Mouse (Mus musculus) hindbrain, embryonic 15.5 days (tissue): ENCODE measurements around the gene Cacna1c. TPM values are rescaled to one million over a fixed set of nuclear protein-coding genes. Genes with fewer than 3 reads are reported as not detected.

ENCODE experiments used
- ATAC-seq: fragments of 200-750 bp; cut with Nextera tagmentation; 2 replicates; pipeline ENCODE4 v1.8.0; 2017; ENCODE audit warnings: low read depth, moderate number of reproducible peaks, moderate TSS enrichment; ENCODE audit not compliant: low FRiP score
- H3K27ac ChIP-seq: fragments of 300-500 bp; sonication (generic); replicated peaks from 2 replicates; pipeline ENCODE4 v1.5.1; 2015; ENCODE audit warnings: mild to moderate bottlenecking, inconsistent platforms
- H3K27me3 ChIP-seq: fragments of 300-500 bp; sonication (generic); 2 replicates; pipeline ENCODE4 v1.6.1; 2015; ENCODE audit warnings: control low read depth, inconsistent platforms
- H3K36me3 ChIP-seq: fragments of 300-500 bp; sonication (generic); 2 replicates; pipeline ENCODE4 v1.6.1; 2015; ENCODE audit warnings: control low read depth, inconsistent platforms
- H3K4me1 ChIP-seq: fragments of 300-500 bp; sonication (generic); replicated peaks from 2 replicates; pipeline ENCODE4 v1.6.1; 2015; ENCODE audit warnings: control low read depth, inconsistent platforms
- H3K4me2 ChIP-seq: fragments of 300-500 bp; sonication (generic); 2 replicates; pipeline ENCODE4 v1.6.1; 2015; ENCODE audit warnings: moderate library complexity, mild to moderate bottlenecking, inconsistent platforms
- H3K4me3 ChIP-seq: fragments of 300-500 bp; sonication (generic); 2 replicates; pipeline ENCODE4 v1.5.1; 2015; ENCODE audit warnings: mild to moderate bottlenecking, inconsistent platforms
- H3K9ac ChIP-seq: fragments of 300-500 bp; sonication (generic); 2 replicates; pipeline ENCODE4 v1.6.1; 2015; ENCODE audit warnings: inconsistent platforms
- H3K9me3 ChIP-seq: fragments of 300-500 bp; sonication (generic); 2 replicates; pipeline ENCODE4 v1.6.1; 2016; ENCODE audit warnings: control low read depth, inconsistent platforms
- WGBS: fragments of 180-500 bp; shearing (Covaris S2); methylation state at CpG from one replicate; pipeline ENCODE4 v1.1.7; 2015; 5-methylcytosine and 5-hydroxymethylcytosine counted together
- polyA plus RNA-seq: library from polyadenylated mRNA; unstranded; fragments of >200 nt; fragmentation: Nextera tagmentation; extraction: Ambion mirVana; gene quantifications from 2 replicates; pipeline ENCODE4 v1.2.1, GENCODE M21; 2015

The Cacna1c gene
- polyA plus RNA-seq, 1 experiment from 2014 or later = 7.0 TPM

GRCm38 (mm10) chr6:119062695-119063094, 133.5 kb downstream of the Cacna1c start:
- H3K4me3 ChIP-seq = no peak overlapping the region
- H3K27me3 ChIP-seq = no peaks in the 10 kb centered on the region
- no peak overlapping the region for H3K9ac ChIP-seq
- H3K36me3 ChIP-seq = no peaks in the 10 kb centered on the region
- H3K27ac ChIP-seq = no peak overlapping the region
- peaks cover 20% of the 10 kb centered on the region for H3K4me1 ChIP-seq
- H3K4me2 ChIP-seq = no peak overlapping the region
- ATAC-seq = no peak
- no peaks in the 10 kb centered on the region for H3K9me3 ChIP-seq

DNA sequence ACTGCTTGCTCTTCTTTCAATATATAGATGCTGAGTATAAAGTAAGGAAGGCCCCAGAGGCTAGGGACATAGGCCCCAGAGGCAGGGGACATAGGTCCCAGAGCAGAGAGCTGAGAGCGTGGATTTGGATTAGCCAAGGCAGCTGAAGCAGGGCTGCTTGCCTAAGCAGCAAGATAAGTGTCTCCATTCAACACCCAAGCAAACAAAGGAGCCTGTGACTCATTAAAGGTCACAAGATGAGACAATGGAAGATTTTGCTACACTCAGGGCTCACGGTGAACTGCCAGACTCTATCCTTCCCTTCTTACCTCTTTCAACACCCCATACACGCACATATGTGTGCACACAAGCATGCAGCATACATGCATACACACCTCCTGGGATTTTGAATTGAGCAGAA, 137.3 kb downstream of the Cacna1c start:
- no peaks in the 10 kb centered on the region for H3K9me3 ChIP-seq
- H3K27ac ChIP-seq = 0 out of 2 replicates have a peak overlapping the region, but pooled peaks have one; percentile 2
- no peak overlapping the region for H3K4me3 ChIP-seq
- peaks cover 21% of the 10 kb centered on the region for H3K4me1 ChIP-seq
- 62% methylated on average over 3 of the region's 3 CpGs for WGBS
- H3K4me2 ChIP-seq = no peak overlapping the region
- H3K9ac ChIP-seq = no peak overlapping the region
- ATAC-seq = no peak
- no peaks in the 10 kb centered on the region; the same call in 1 of the 2 replicates for H3K36me3 ChIP-seq
- H3K27me3 ChIP-seq = no peaks in the 10 kb centered on the region

- no peak overlapping the region for H3K4me2 ChIP-seq
- no peak overlapping the region for H3K4me3 ChIP-seq
- H3K27me3 ChIP-seq = no peaks in the 10 kb centered on the region
- peaks cover 3% of the 10 kb centered on the region; the same call in 1 of the 2 replicates for H3K36me3 ChIP-seq
- WGBS = 73% methylated on average over 8 of the region's 8 CpGs
- H3K9me3 ChIP-seq = no peaks in the 10 kb centered on the region
- H3K27ac ChIP-seq = 0 out of 2 replicates have a peak overlapping the region, but pooled peaks have one; percentile 2
- H3K4me1 ChIP-seq = peaks cover 21% of the 10 kb centered on the region
- no peak for ATAC-seq
- H3K9ac ChIP-seq = no peak overlapping the region
Measured at GRCm38 (mm10) chr6:119058461-119058860, 137.8 kb downstream of the Cacna1c start.

DNA sequence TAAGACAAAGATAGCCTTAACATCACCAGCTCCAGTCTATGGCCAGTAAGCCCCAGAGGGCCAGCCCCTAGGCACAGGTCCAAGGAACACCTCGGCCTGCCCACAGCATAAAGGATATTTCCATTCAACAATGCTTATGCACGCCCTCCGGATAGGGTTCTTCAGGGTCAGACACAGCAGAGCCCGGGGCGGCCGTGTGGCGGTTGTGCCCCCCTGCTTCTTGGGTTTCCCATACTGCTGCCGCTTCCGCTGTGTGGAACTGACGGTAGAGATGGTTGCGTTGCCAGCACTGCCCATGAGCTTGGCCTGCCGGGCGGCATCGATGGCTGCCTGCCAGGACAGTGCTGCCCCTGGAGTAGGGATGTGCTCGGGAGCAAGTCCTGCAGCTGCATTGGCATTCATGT, 139.1 kb downstream of the Cacna1c start:
- no peaks in the 10 kb centered on the region for H3K9me3 ChIP-seq
- WGBS = 55% methylated on average over 15 of the region's 15 CpGs
- no peaks in the 10 kb centered on the region for H3K27me3 ChIP-seq
- H3K27ac ChIP-seq = no peak overlapping the region
- H3K4me1 ChIP-seq = peaks cover 21% of the 10 kb centered on the region
- peaks cover 5% of the 10 kb centered on the region; the same call in 1 of the 2 replicates for H3K36me3 ChIP-seq
- H3K4me3 ChIP-seq = no peak overlapping the region
- peak overlapping the region; percentile 16; the same call in 1 of the 2 replicates for H3K4me2 ChIP-seq
- peak; percentile 72; the same call in 1 of the 2 replicates for ATAC-seq
- no peak overlapping the region for H3K9ac ChIP-seq

GRCm38 (mm10) chr6:119052801-119053200, 143.4 kb downstream of the Cacna1c start:
- H3K4me2 ChIP-seq = no peak overlapping the region
- ATAC-seq = no peak
- peaks cover 5% of the 10 kb centered on the region; the same call in 1 of the 2 replicates for H3K36me3 ChIP-seq
- no peaks in the 10 kb centered on the region for H3K9me3 ChIP-seq
- peaks cover 8% of the 10 kb centered on the region for H3K4me1 ChIP-seq
- H3K9ac ChIP-seq = no peak overlapping the region
- no peak overlapping the region for H3K4me3 ChIP-seq
- H3K27ac ChIP-seq = no peak overlapping the region
- no peaks in the 10 kb centered on the region for H3K27me3 ChIP-seq
- WGBS = 86% methylated on average over 10 of the region's 10 CpGs

GRCm38 (mm10) chr6:119052366-119052765, 143.9 kb downstream of the Cacna1c start:
- Histone ChIP-seq H3K4me1 (peaks cover 5% of the 10 kb centered on the region), H3K27ac (no peak overlapping the region), H3K4me2 (no peak overlapping the region), H3K27me3 (no peaks in the 10 kb centered on the region), H3K9me3 (no peaks in the 10 kb centered on the region), H3K4me3 (no peak overlapping the region), H3K36me3 (peaks cover 5% of the 10 kb centered on the region; the same call in 1 of the 2 replicates), H3K9ac (no peak overlapping the region)
- ATAC-seq = no peak
- 89% methylated on average over 15 of the region's 15 CpGs for WGBS

- Histone ChIP-seq H3K4me3 (no peak overlapping the region), H3K9me3 (no peaks in the 10 kb centered on the region), H3K36me3 (peaks cover 5% of the 10 kb centered on the region; the same call in 1 of the 2 replicates), H3K4me2 (no peak overlapping the region), H3K9ac (no peak overlapping the region), H3K27me3 (no peaks in the 10 kb centered on the region), H3K4me1 (no peaks in the 10 kb centered on the region), H3K27ac (no peak overlapping the region)
- WGBS = 92% methylated on average over 2 of the region's 2 CpGs
- ATAC-seq = no peak
Measured at GRCm38 (mm10) chr6:119051721-119052120, 144.5 kb downstream of the Cacna1c start.

DNA sequence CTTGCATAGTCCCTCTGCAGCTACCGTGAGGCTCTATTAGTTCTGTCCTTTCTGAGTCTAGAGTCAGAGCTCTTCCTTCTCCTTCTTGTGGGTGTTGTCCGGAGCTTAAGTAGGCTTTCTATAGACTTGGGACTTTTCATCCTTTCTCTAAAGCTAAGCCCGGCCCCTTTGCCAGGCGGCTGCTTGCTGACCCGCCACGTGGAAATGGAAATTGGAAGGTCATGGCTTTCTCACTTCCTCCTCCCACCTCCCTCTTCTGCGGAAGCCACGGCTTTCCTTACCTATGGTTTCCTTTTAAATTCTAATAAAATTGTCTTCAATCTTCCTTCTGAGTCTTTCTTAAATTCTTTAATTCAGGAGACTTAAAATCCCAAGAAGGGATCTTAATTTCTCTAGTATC, 148.9 kb downstream of the Cacna1c start:
- Histone ChIP-seq H3K9ac (no peak overlapping the region), H3K27ac (no peak overlapping the region), H3K4me1 (no peaks in the 10 kb centered on the region), H3K9me3 (no peaks in the 10 kb centered on the region), H3K27me3 (no peaks in the 10 kb centered on the region), H3K4me3 (no peak overlapping the region), H3K36me3 (no peaks in the 10 kb centered on the region), H3K4me2 (no peak overlapping the region)
- no peak for ATAC-seq
- WGBS = 74% methylated on average over 8 of the region's 8 CpGs

- H3K27ac ChIP-seq = no peak overlapping the region
- H3K9ac ChIP-seq = no peak overlapping the region
- no peak overlapping the region for H3K4me2 ChIP-seq
- no peaks in the 10 kb centered on the region for H3K9me3 ChIP-seq
- no peak for ATAC-seq
- no peaks in the 10 kb centered on the region for H3K36me3 ChIP-seq
- peaks cover 7% of the 10 kb centered on the region for H3K4me1 ChIP-seq
- no peaks in the 10 kb centered on the region for H3K27me3 ChIP-seq
- WGBS = 79% methylated on average over 7 of the region's 7 CpGs
- no peak overlapping the region for H3K4me3 ChIP-seq
Measured at GRCm38 (mm10) chr6:119045498-119045897, 150.7 kb downstream of the Cacna1c start.

DNA sequence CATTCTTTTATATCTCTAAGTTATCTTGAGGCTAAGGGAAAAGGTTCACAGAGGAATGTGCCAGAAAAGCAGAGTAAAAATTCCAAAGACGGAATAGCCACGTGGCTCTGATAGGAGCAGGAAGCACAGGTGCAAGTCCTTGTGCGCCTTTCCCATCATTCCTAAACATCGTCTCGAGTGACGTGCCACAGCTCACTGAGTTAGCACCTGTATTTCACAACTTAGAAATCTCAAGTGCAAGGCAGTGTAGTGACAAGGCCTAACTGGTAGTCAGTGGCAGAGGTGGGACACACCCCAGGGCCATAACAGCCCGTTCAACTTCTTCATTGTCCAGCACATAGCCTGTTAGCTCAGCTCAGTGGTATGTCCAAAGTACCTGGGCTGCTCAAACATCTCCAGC, 152.1 kb downstream of the Cacna1c start:
- no peaks in the 10 kb centered on the region for H3K36me3 ChIP-seq
- ATAC-seq = no peak
- no peak overlapping the region for H3K4me3 ChIP-seq
- H3K4me2 ChIP-seq = no peak overlapping the region
- no peak overlapping the region for H3K27ac ChIP-seq
- no peak overlapping the region for H3K9ac ChIP-seq
- peaks cover 19% of the 10 kb centered on the region for H3K4me1 ChIP-seq
- 89% methylated on average over 7 of the region's 7 CpGs for WGBS
- H3K27me3 ChIP-seq = no peaks in the 10 kb centered on the region
- no peaks in the 10 kb centered on the region for H3K9me3 ChIP-seq

DNA sequence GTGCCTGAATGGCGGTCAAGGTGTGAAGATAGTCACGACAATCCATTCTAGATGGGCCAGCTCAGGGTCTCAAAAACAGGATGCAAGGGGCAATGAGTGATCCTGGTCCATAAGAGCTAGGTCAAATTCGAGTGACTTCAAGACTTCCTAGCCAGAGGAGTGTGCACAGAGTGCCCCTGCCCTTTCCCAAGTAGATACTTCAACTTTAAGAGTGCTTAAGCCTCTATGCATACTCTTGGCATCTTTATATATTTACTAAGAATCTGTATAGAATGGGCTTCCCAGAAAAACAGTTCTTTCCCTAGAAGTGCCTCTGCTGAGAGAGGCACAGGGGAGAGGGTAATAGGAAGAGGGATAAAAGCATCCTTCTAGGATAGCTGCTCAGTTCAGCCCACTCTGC, 153.4 kb downstream of the Cacna1c start:
- no peak for ATAC-seq
- H3K9ac ChIP-seq = no peak overlapping the region
- 91% methylated on average over 3 of the region's 3 CpGs for WGBS
- no peaks in the 10 kb centered on the region for H3K9me3 ChIP-seq
- H3K27me3 ChIP-seq = no peaks in the 10 kb centered on the region
- H3K4me2 ChIP-seq = no peak overlapping the region
- peaks cover 30% of the 10 kb centered on the region for H3K4me1 ChIP-seq
- no peaks in the 10 kb centered on the region for H3K36me3 ChIP-seq
- no peak overlapping the region for H3K4me3 ChIP-seq
- no peak overlapping the region for H3K27ac ChIP-seq

DNA sequence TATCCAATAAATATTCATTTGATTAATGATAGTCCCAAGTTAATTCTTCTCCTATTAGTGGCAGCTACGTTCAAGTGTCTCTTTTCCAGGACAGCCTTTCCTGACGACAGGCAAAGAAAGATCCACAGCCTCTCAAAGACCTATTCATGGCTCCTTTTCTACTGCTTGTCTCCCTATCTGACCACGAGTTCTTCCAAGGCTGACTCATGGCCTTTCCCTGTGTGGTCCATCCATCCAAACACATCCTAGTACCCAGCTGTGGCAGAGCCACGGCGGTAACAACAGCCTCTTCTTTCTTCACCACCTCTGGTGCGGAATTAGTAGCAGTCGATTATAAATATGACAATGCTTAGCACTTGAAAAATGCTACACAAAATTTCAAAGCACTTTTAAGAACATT, 155.3 kb downstream of the Cacna1c start:
- 61% methylated on average over 7 of the region's 7 CpGs for WGBS
- H3K4me1 ChIP-seq = peaks cover 30% of the 10 kb centered on the region
- no peak for ATAC-seq

GRCm38 (mm10) chr6:119039815-119040214, 156.4 kb downstream of the Cacna1c start:
- ATAC-seq = no peak
- Histone ChIP-seq H3K36me3 (no peaks in the 10 kb centered on the region), H3K9ac (no peak overlapping the region), H3K27me3 (no peaks in the 10 kb centered on the region), H3K4me2 (no peak overlapping the region), H3K9me3 (no peaks in the 10 kb centered on the region), H3K4me1 (peaks cover 30% of the 10 kb centered on the region), H3K27ac (no peak overlapping the region), H3K4me3 (no peak overlapping the region)
- 82% methylated on average over 7 of the region's 7 CpGs for WGBS

More for the DNA sequence above, 155.3 kb downstream of the Cacna1c start:
- Histone ChIP-seq H3K27me3 (no peaks in the 10 kb centered on the region), H3K4me3 (no peak overlapping the region), H3K27ac (no peak overlapping the region), H3K9ac (no peak overlapping the region), H3K36me3 (no peaks in the 10 kb centered on the region), H3K9me3 (no peaks in the 10 kb centered on the region), H3K4me2 (no peak overlapping the region)
